Mouse (Mus musculus) lung, adult 2 months (tissue): ENCODE measurements around the gene Krtap29-1. TPM values are rescaled to one million over a fixed set of nuclear protein-coding genes. Genes with fewer than 3 reads are reported as not detected.

Experiments
- DNase-seq: peaks from one replicate; pipeline ENCODE4 v3.0.0; 2022
- H3K4me1 ChIP-seq: fragments of 200-500 bp; 2 replicates; pipeline ENCODE4 v1.6.1; 2011; ENCODE audit warnings: low read length; ENCODE audit not compliant: control insufficient read depth, insufficient read depth
- H3K4me3 ChIP-seq: fragments of 200-500 bp; replicated peaks from 2 replicates; pipeline ENCODE3; 2011; ENCODE audit warnings: low read depth, mild to moderate bottlenecking, control low read depth, low read length; ENCODE audit errors: extremely low read depth
- CTCF ChIP-seq: fragments of 200-500 bp; IDR thresholded peaks from 2 replicates; pipeline ENCODE4 v1.5.1; 2011; ENCODE audit warnings: mild to moderate bottlenecking, low read length, control low read depth; ENCODE audit not compliant: insufficient read depth
- POLR2A ChIP-seq: fragments of 200-500 bp; IDR thresholded peaks from 2 replicates; pipeline ENCODE4 v1.6.1; 2011; ENCODE audit warnings: low read depth, mild to moderate bottlenecking, control low read depth, low read length, borderline replicate concordance; ENCODE audit errors: extremely low read depth
- WGBS: fragments of 180-500 bp; shearing (Covaris S2); methylation state at CpG from one replicate; pipeline ENCODE4 v1.1.7; 2018; 5-methylcytosine and 5-hydroxymethylcytosine counted together
- polyA plus RNA-seq: library from polyadenylated mRNA; depleted of rRNA; stranded (reverse); fragments of >200 nt; gene quantifications from 2 replicates; pipeline ENCODE4 v1.2.3, GENCODE M21; 2012; rRNA removed

The Krtap29-1 gene
- not detected in 2 replicates for polyA plus RNA-seq

DNA sequence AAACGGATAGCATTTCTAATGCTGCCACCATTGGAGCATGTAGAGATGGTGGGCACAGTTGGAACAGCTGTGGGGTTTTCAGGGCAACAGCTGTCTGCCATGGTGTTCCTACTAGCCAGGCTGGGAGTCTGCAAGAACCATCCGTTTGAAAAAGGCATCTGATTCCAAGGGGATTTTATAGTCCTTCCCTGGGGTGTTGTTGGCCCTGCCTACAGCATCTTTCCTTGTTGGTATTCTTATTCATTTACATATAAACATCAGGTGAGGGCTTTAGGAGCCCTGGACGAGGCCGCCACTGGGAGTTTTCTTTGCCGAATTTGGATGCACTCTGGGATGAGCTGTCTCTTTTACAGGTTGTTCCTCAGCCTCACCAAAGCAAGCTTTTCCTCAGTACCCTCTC, at the start of gene Krtap29-1:
Gene Krtap29-1, minus strand, starts transcription at position 101 of the 400 bp plus-strand sequence.
- 76% methylated on average over 5 of the region's 5 CpGs for whole genome bisulfite sequencing
- H3K4me1 ChIP-seq = no peaks in the 10 kb centered on the region
- DNase-seq = no peak
- no peak within 1 kb of the TSS for H3K4me3 ChIP-seq
- TF ChIP-seq POLR2A (no peak), CTCF (no peak)

DNA sequence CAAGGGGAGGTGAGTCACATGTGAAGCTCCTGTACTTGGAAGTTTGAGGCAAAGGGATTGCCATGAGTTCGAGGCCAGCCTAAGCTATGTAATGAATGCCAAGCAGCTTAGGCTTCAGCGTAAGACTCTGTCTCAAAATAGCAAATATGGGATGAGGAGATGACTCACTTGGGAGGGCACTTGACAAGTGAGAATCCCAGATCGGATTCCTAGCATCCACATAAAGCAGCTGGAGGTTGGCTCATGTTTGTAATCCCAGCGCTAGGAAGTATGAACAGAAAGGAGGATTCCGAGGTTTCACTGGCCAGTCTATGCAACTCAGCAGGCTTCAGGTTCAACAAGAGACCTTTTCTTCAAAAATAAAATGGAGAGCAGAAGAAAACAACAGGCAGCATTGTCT, 42.6 kb upstream of the Krtap29-1 start:
- no peak for DNase-seq
- 50% methylated on average over 5 of the region's 5 CpGs for whole genome bisulfite sequencing
- TF ChIP-seq CTCF (no peak), POLR2A (no peak)
- H3K4me1 ChIP-seq = no peaks in the 10 kb centered on the region; the same call in 1 of the 2 replicates
- no peak overlapping the region for H3K4me3 ChIP-seq

GRCm38 (mm10) chr11:100019466-100019865, 40.6 kb upstream of the Krtap29-1 start:
- Histone ChIP-seq H3K4me1 (no peaks in the 10 kb centered on the region; the same call in 1 of the 2 replicates), H3K4me3 (no peak overlapping the region)
- WGBS = 60% methylated on average over 1 of the region's 1 CpGs
- TF ChIP-seq CTCF (no peak), POLR2A (no peak)
- DNase-seq = no peak

DNA sequence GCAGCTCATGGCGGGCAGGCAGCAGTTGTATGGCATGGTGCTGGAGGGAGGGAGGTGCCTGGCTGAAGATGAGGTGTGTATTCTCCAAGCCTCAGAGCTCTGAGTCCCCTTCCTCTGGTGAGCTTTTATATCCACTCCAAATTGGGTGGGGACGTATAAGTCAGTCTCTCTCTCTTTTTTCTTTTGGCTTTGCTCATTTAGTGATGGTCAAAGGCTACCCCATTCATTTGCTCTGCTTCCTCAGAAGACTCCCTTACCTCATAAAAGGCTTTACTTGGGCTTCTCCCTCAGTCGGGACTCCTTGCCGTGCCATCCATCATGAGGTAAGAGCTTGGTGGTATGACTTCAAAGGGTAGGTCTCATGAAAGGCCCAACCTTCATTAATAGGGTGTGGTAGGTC, 37.3 kb upstream of the Krtap29-1 start, which contains the start of gene Krt33a:
Gene Krt33a, minus strand, starts transcription at position 101 of the 400 bp plus-strand sequence.
- TF ChIP-seq CTCF = no peak
- no peak for TF ChIP-seq POLR2A
- Histone ChIP-seq H3K4me1 (no peaks in the 10 kb centered on the region), H3K4me3 (no peak within 1 kb of the TSS)
- no peak for DNase-seq
- WGBS = 83% methylated on average over 4 of the region's 4 CpGs

DNA sequence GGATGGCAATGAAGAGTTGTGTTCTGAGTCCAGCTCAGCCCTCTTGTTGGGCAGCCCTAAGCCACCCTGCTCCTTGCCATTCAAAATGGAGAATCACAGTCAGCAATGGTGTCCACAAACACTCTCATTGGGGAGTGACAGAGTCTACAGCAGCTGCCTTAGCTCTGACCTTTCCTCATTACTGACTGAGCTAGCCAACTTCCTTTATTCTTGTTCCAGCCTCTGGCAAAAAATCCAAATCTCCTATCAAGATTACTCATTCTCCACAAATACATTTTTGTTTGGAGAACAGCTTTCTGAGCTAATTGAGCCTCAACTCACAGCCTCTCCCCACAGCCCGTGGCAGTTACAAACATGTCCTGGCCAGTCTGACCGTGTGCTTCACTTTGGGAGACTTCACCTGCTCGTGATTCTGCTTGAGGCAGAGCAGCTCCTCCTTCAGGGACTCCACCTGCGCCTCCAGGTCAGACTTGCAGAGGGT, 34.9 kb upstream of the Krtap29-1 start:
- DNase-seq = no peak
- 41% methylated on average over 4 of the region's 4 CpGs for WGBS

DNA sequence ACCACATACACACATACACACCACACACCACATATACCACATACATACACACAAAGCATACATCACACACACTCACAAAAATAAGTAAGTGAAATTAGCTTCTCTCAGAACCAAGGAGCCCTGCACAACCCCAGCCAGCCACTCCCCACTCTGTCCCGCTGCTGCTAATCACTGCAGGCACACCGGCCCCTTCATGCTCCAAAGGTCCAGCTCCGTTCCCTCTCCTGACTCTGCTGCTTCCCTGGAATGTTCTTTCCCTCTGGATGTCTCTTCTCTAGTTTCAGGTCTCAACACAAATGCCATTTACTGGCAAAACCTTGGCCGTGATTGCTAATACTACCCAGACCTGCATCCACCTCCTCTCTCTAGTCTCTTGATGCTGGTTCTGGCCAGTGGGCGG, 31.8 kb upstream of the Krtap29-1 start:
- no peak for TF ChIP-seq CTCF
- no peak for TF ChIP-seq POLR2A
- Histone ChIP-seq H3K4me1 (no peaks in the 10 kb centered on the region), H3K4me3 (no peak overlapping the region)
- DNase-seq = no peak
- 85% methylated on average over 5 of the region's 5 CpGs for WGBS

More for the DNA sequence above, 34.9 kb upstream of the Krtap29-1 start:
- no peaks in the 10 kb centered on the region for H3K4me1 ChIP-seq
- TF ChIP-seq POLR2A = no peak
- no peak for TF ChIP-seq CTCF
- H3K4me3 ChIP-seq = no peak overlapping the region

GRCm38 (mm10) chr11:100008336-100008735, 29.5 kb upstream of the Krtap29-1 start:
- WGBS = 79% methylated on average over 5 of the region's 5 CpGs
- no peak for TF ChIP-seq POLR2A
- no peak for TF ChIP-seq CTCF
- H3K4me3 ChIP-seq = no peak overlapping the region
- DNase-seq = no peak
- H3K4me1 ChIP-seq = no peaks in the 10 kb centered on the region

DNA sequence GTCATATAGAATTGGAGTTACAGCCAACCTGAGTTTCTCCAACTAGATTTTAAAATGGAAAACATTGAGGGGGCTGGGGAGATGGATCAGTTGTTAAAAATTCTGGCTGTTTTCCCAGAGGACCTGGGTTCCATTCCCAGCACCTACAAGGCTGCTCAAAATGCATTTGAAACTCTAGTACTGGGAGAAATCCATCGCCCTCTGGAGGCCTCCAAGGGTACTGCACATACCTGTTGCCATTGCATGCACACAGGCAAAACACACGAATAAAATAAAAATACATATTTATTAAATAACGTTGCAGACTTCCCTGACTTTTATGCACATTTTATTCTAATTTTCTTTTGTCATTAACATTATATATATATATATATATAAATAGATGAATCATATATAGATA, 27.8 kb upstream of the Krtap29-1 start:
- 58% methylated on average over 3 of the region's 3 CpGs for WGBS
- no peak for DNase-seq
- Histone ChIP-seq H3K4me3 (no peak overlapping the region), H3K4me1 (no peaks in the 10 kb centered on the region)
- TF ChIP-seq CTCF (peak; percentile 43), POLR2A (no peak)

- no peak for DNase-seq
- Histone ChIP-seq H3K4me1 (no peaks in the 10 kb centered on the region), H3K4me3 (no peak overlapping the region)
- TF ChIP-seq CTCF = no peak
- no peak for TF ChIP-seq POLR2A
- WGBS = 68% methylated on average over 8 of the region's 8 CpGs
Observed at GRCm38 (mm10) chr11:100005905-100006304, 27.1 kb upstream of the Krtap29-1 start.

- H3K4me1 ChIP-seq = no peaks in the 10 kb centered on the region
- DNase-seq = no peak
- no peak for TF ChIP-seq POLR2A
- TF ChIP-seq CTCF = peak; percentile 69
- H3K4me3 ChIP-seq = no peak overlapping the region
- WGBS = 19% methylated on average over 6 of the region's 6 CpGs
Observed at GRCm38 (mm10) chr11:100004846-100005245, 26.0 kb upstream of the Krtap29-1 start.
